Mouse (Mus musculus): ENCODE measurements around the gene Inhba. TPM values are rescaled to one million over a fixed set of nuclear protein-coding genes. Genes with fewer than 3 reads are reported as not detected.

Gene Inhba
- 9.0 and 10.0 TPM in 2 replicates for polyA plus RNA-seq (2016; fragmentation: Nextera tagmentation; extraction: Ambion mirVana)

GRCm38 (mm10) chr13:16011372-16012242 lies at the start of gene Inhba:
TSS of gene Inhba (plus strand) at chr13:16011851.
- 5% methylated on average over 31 of the region's 31 CpGs for WGBS
- H3K4me1 ChIP-seq (replicated peaks): peaks cover 25% of the 10 kb centered on the region
- no peaks in the 10 kb centered on the region for H3K36me3 ChIP-seq
- H3K9me3 ChIP-seq: no peaks in the 10 kb centered on the region
- peak within 1 kb of the TSS; percentile 51 for H3K4me3 ChIP-seq (replicated peaks)
- peak; percentile 38 for ATAC-seq (ENCODE audit: insufficient number of reproducible peaks, insufficient read depth, low FRiP score, low TSS enrichment, low read depth)
- peaks cover 8% of the 10 kb centered on the region for H3K27me3 ChIP-seq
- peak within 1 kb of the TSS; percentile 63 for H3K9ac ChIP-seq (replicated peaks)
- 0 out of 2 replicates have a peak within 1 kb of the TSS, but pooled peaks have one; percentile 41 for H3K27ac ChIP-seq
- H3K4me2 ChIP-seq: peak within 1 kb of the TSS; percentile 80

GRCm38 (mm10) chr13:15976584-15976983 lies 35.1 kb upstream of the Inhba start:
- Histone ChIP-seq H3K36me3 (no peaks in the 10 kb centered on the region), H3K9me3 (no peaks in the 10 kb centered on the region), H3K4me1 (replicated peaks) (no peaks in the 10 kb centered on the region), H3K9ac (replicated peaks) (no peak overlapping the region), H3K4me2 (no peak overlapping the region), H3K27ac (no peak overlapping the region), H3K4me3 (replicated peaks) (no peak overlapping the region), H3K27me3 (no peaks in the 10 kb centered on the region)
- ATAC-seq (ENCODE audit: insufficient number of reproducible peaks, insufficient read depth, low FRiP score, low TSS enrichment, low read depth): no peak
- 91% methylated on average over 1 of the region's 1 CpGs for WGBS

- Histone ChIP-seq H3K27ac (no peak overlapping the region), H3K9ac (replicated peaks) (no peak overlapping the region), H3K27me3 (no peaks in the 10 kb centered on the region), H3K36me3 (no peaks in the 10 kb centered on the region), H3K9me3 (no peaks in the 10 kb centered on the region), H3K4me1 (replicated peaks) (no peaks in the 10 kb centered on the region), H3K4me2 (no peak overlapping the region), H3K4me3 (replicated peaks) (no peak overlapping the region)
- WGBS: 75% methylated on average over 3 of the region's 3 CpGs
- no peak for ATAC-seq (ENCODE audit: insufficient number of reproducible peaks, insufficient read depth, low FRiP score, low TSS enrichment, low read depth)
Observed at GRCm38 (mm10) chr13:15979551-15979950, 32.1 kb upstream of the Inhba start.

GRCm38 (mm10) chr13:15982041-15982440 lies 29.6 kb upstream of the Inhba start:
- no peak overlapping the region for H3K4me2 ChIP-seq
- WGBS: 78% methylated on average over 3 of the region's 3 CpGs
- H3K4me3 ChIP-seq (replicated peaks): no peak overlapping the region
- H3K9me3 ChIP-seq: no peaks in the 10 kb centered on the region
- H3K27ac ChIP-seq: no peak overlapping the region
- no peaks in the 10 kb centered on the region for H3K27me3 ChIP-seq
- H3K4me1 ChIP-seq (replicated peaks): no peaks in the 10 kb centered on the region
- no peak for ATAC-seq (ENCODE audit: insufficient number of reproducible peaks, insufficient read depth, low FRiP score, low TSS enrichment, low read depth)
- no peak overlapping the region for H3K9ac ChIP-seq (replicated peaks)
- no peaks in the 10 kb centered on the region for H3K36me3 ChIP-seq

- WGBS: 65% methylated on average over 2 of the region's 2 CpGs
- Histone ChIP-seq H3K4me2 (no peak overlapping the region), H3K4me1 (replicated peaks) (no peaks in the 10 kb centered on the region), H3K27ac (no peak overlapping the region), H3K36me3 (no peaks in the 10 kb centered on the region), H3K9me3 (no peaks in the 10 kb centered on the region), H3K9ac (replicated peaks) (no peak overlapping the region), H3K27me3 (no peaks in the 10 kb centered on the region), H3K4me3 (replicated peaks) (no peak overlapping the region)
- ATAC-seq (ENCODE audit: insufficient number of reproducible peaks, insufficient read depth, low FRiP score, low TSS enrichment, low read depth): no peak
Observed at GRCm38 (mm10) chr13:15985761-15986160, 25.9 kb upstream of the Inhba start.

GRCm38 (mm10) chr13:15986172-15986571 lies 25.5 kb upstream of the Inhba start:
- Histone ChIP-seq H3K4me3 (replicated peaks) (no peak overlapping the region), H3K4me2 (no peak overlapping the region), H3K4me1 (replicated peaks) (no peaks in the 10 kb centered on the region), H3K9me3 (no peaks in the 10 kb centered on the region), H3K27ac (no peak overlapping the region), H3K36me3 (no peaks in the 10 kb centered on the region), H3K27me3 (no peaks in the 10 kb centered on the region), H3K9ac (replicated peaks) (no peak overlapping the region)
- 82% methylated on average over 4 of the region's 4 CpGs for WGBS
- ATAC-seq (ENCODE audit: insufficient number of reproducible peaks, insufficient read depth, low FRiP score, low TSS enrichment, low read depth): no peak

GRCm38 (mm10) chr13:15995314-15995713 lies 16.3 kb upstream of the Inhba start:
- Histone ChIP-seq H3K36me3 (no peaks in the 10 kb centered on the region), H3K4me2 (no peak overlapping the region), H3K27me3 (no peaks in the 10 kb centered on the region), H3K27ac (no peak overlapping the region), H3K4me1 (replicated peaks) (no peaks in the 10 kb centered on the region), H3K9ac (replicated peaks) (no peak overlapping the region), H3K4me3 (replicated peaks) (no peak overlapping the region), H3K9me3 (no peaks in the 10 kb centered on the region)
- 74% methylated on average over 2 of the region's 2 CpGs for WGBS
- ATAC-seq (ENCODE audit: insufficient number of reproducible peaks, insufficient read depth, low FRiP score, low TSS enrichment, low read depth): no peak

- Histone ChIP-seq H3K36me3 (no peaks in the 10 kb centered on the region), H3K27ac (no peak overlapping the region), H3K4me1 (replicated peaks) (no peaks in the 10 kb centered on the region; the same call in 1 of the 2 replicates), H3K27me3 (no peaks in the 10 kb centered on the region), H3K9me3 (no peaks in the 10 kb centered on the region), H3K4me3 (replicated peaks) (no peak overlapping the region), H3K4me2 (no peak overlapping the region), H3K9ac (replicated peaks) (no peak overlapping the region)
- 14% methylated on average over 4 of the region's 4 CpGs for WGBS
- no peak for ATAC-seq (ENCODE audit: insufficient number of reproducible peaks, insufficient read depth, low FRiP score, low TSS enrichment, low read depth)
Observed at GRCm38 (mm10) chr13:16005517-16005916, 6.1 kb upstream of the Inhba start.

GRCm38 (mm10) chr13:16007748-16008147 lies 3.9 kb upstream of the Inhba start:
- 48% methylated on average over 4 of the region's 4 CpGs for WGBS
- H3K9ac ChIP-seq (replicated peaks): no peak overlapping the region
- H3K27ac ChIP-seq: no peak overlapping the region
- H3K4me3 ChIP-seq (replicated peaks): no peak overlapping the region
- no peak for ATAC-seq (ENCODE audit: insufficient number of reproducible peaks, insufficient read depth, low FRiP score, low TSS enrichment, low read depth)
- H3K9me3 ChIP-seq: no peaks in the 10 kb centered on the region
- no peak overlapping the region for H3K4me2 ChIP-seq
- no peaks in the 10 kb centered on the region for H3K36me3 ChIP-seq
- no peaks in the 10 kb centered on the region for H3K27me3 ChIP-seq
- H3K4me1 ChIP-seq (replicated peaks): peaks cover 12% of the 10 kb centered on the region

- H3K4me3 ChIP-seq (replicated peaks): no peak overlapping the region
- no peak for ATAC-seq (ENCODE audit: insufficient number of reproducible peaks, insufficient read depth, low FRiP score, low TSS enrichment, low read depth)
- no peak overlapping the region for H3K4me2 ChIP-seq
- no peak overlapping the region for H3K27ac ChIP-seq
- 42% methylated on average over 1 of the region's 1 CpGs for WGBS
- no peak overlapping the region for H3K9ac ChIP-seq (replicated peaks)
- H3K36me3 ChIP-seq: no peaks in the 10 kb centered on the region
- no peaks in the 10 kb centered on the region for H3K9me3 ChIP-seq
- no peaks in the 10 kb centered on the region for H3K27me3 ChIP-seq
- peaks cover 14% of the 10 kb centered on the region for H3K4me1 ChIP-seq (replicated peaks)
Observed at GRCm38 (mm10) chr13:16008348-16008747, 3.3 kb upstream of the Inhba start.

- 88% methylated on average over 8 of the region's 8 CpGs for WGBS
- Histone ChIP-seq H3K9me3 (no peaks in the 10 kb centered on the region), H3K27me3 (no peaks in the 10 kb centered on the region), H3K4me3 (replicated peaks) (no peak overlapping the region), H3K4me2 (no peak overlapping the region), H3K9ac (replicated peaks) (no peak overlapping the region), H3K4me1 (replicated peaks) (peaks cover 17% of the 10 kb centered on the region), H3K36me3 (no peaks in the 10 kb centered on the region), H3K27ac (no peak overlapping the region)
- ATAC-seq (ENCODE audit: insufficient number of reproducible peaks, insufficient read depth, low FRiP score, low TSS enrichment, low read depth): no peak
Observed at GRCm38 (mm10) chr13:16009766-16010465, 1.7 kb upstream of the Inhba start.

All from limb, embryonic 12.5 days (tissue).